Mouse (Mus musculus): ENCODE data around the gene Fkbp11.

DNA sequence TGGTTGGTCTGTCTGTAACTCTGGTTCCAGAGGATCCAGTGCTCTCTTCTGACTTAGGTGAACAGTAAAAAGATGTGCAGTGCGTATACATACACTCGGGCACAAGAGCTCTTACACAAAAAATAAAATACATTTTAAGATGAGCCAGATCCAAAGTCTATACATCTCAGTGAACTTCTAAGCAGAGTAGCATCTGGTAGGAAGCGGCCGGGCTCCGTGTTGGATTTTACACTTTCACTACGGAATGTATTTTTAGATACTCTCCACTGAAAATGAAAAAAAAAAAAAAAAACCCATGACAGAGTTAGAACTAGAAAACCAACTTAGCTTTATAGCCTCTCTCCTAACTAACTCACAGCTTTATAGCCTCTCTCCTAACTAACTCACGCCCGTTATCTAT is 47.3 kb downstream of the Fkbp11 start:
- no peak for TF ChIP-seq CTCF (IDR thresholded peaks at IDR 0.05; ENCODE audit: borderline replicate concordance, insufficient read depth, low read depth, low read length)
- TF ChIP-seq POLR2A (IDR thresholded peaks at IDR 0.05; ENCODE audit: borderline replicate concordance, insufficient read depth, low read length): no peak
